Mouse (Mus musculus): ENCODE results near the gene Idh2.
"Not testable (repeated sequence)": the region's sequence is repeated elsewhere in the genome, so short reads cannot be mapped to it uniquely, and the experiment has no call there.

Idh2 gene

DNA sequence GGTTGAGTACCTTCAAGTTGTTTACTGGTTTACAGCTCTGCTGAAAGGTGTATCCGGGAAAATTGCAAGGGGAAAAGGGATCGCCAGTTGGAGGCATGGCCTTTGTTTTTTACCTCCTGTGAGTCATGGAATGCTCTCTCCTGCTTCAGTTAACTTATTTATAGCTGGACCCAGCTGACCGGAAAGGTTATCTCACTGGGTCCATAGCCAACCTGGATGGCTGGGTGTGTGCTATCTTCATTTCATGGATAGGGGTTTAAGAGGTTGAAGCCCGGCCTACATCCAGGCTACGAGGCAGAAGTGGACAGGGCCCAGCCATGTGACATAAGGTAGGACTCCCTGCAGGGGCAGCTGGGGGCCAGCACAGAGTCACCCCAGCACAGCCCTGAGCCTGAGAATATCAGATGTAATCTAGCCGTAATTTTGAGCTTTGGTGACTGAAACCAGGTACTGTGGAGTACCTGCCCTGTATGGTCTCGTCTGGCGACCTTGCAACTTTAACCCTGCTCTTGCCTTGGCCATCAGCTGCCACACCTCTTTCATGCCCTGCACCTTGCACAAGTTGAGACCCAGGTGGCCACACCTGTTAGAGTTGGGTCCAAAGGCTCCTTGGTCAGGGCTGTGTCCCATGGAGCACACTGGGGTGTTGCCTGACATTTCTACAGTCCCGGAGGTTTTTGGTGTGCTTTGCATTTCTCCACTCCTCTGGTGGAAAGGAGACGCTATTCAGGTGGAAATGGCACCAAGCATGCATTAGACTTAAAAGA, 55.0 kb downstream of the Idh2 start:
- DNase-seq (ENCODE audit: low spot score in 2 of 2), result no peak

GRCm38 (mm10) chr7:80059064-80059838, 55.9 kb downstream of the Idh2 start:
- DNase-seq (ENCODE audit: low spot score in 2 of 2), result no peak

DNA sequence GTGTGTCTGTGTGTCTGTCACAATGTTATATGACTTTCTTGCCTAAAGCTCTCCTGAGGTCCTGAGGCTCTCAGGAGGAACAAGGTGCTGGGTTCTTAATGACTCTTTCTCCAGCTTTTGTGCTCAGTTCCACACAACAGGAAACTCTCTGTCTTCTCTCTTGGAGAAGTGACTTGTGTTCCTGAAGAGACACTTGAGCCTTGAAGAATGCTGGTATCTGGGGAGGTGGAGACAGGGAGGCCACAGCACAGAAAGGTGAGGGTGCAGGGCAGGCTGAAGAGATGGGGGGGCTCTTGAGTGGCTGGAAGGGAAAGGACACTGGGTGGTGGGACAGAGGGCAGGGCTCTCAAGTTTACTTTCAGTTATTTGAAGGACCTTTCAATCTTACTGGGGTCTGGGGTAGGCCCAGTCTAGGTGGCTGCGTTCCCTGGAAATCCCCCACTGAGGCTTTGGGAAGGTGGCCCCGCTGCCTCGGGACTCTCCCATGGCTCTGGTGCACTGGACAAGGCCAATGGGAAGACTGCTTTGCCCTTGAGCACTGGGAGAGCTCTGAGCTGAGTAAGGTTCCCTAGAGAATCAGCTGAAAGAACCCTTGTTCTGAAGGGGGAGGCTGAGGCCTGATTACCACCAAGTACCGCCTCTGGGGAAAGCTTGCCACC, 56.7 kb downstream of the Idh2 start:
- no peak for DNase-seq (ENCODE audit: low spot score in 2 of 2)

GRCm38 (mm10) chr7:80057781-80058180, 57.4 kb downstream of the Idh2 start:
- no peak for DNase-seq (ENCODE audit: low spot score in 2 of 2)

GRCm38 (mm10) chr7:80057002-80057691, 58.0 kb downstream of the Idh2 start:
- DNase-seq (ENCODE audit: low spot score in 2 of 2), result no peak

DNA sequence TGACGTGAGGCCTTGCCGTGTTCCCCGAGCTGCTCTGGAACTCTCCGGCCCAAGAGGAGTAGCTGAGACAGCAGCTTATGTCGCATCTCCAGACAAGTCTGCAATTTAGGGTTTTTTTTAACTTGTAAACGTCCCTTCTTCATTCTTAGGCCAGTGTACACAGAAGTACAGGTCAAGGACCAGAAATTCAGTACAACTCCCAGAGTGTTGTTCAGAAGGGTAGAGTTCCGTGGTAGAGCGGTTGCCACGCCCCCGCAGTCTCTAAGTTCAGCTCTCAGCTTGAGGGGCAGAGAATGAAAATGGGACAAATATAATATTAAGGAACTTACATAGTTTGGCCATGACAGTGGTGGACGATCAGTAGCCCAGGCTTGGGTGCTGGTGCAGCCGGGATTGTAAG, 59.4 kb downstream of the Idh2 start:
- no peak for DNase-seq (ENCODE audit: low spot score in 2 of 2)

DNA sequence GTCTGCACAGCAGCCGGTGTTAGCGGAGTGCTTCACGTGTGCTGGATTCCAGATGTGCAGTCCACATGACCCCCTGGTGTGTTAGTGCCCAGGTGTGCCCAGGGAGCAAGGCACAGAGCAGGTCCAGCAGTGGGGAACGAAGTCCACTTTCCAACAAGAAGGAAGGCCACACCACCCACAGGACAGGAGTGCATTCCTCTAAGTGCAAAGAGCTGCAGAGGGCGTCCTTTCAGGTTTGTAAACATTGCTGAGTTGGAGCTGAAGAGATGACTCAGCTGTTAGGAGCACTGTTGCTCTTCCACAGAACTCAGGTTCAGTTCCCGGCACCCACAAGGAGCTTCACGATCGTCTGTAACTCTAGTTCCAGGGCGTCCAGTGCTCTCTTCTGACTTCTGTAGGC, 62.0 kb downstream of the Idh2 start:
- no peak for DNase-seq (ENCODE audit: low spot score in 2 of 2)

DNA sequence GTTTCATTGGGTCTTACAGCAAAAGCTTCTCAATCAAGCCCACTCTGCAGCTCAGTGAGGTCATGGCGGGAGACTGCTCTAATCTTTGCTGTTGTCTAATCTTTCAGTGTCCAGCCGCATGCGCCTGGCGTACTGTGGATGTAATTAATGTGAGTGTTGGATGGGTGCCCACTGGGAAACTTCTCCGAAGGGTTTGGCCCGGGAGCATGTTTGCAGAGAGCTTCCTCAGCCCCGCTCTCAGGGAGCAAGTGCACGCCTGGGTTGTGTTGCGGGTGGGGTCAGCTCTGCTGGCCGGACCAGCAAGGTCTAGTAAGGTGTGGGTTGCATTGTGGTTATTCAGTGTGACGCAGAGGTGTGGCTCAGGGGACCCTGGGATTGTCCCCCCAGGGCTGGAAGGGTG, 62.9 kb downstream of the Idh2 start:
- no peak for DNase-seq (ENCODE audit: low spot score in 2 of 2)

DNA sequence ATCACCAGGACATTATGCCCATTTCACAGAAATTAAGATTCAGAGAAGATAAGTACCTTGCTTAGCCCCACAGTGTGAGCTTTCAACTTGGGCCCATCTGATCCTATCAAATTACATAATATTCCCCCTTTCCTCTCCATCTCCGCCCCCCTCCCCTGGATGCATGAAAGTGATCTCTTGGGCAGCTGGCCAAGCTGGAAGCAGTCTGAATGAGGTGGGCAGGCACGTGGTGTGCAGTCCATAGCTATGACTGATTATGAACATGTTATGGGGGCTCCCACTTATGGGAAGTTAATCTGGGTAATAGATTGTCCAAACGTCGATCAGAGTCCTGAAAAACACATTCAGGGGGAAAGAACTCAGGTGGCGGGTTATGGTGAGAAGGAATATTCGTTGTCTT, 63.4 kb downstream of the Idh2 start:
- no peak for DNase-seq (ENCODE audit: low spot score in 2 of 2)

GRCm38 (mm10) chr7:80050382-80050781, 64.8 kb downstream of the Idh2 start:
- DNase-seq (ENCODE audit: low spot score in 2 of 2), result not testable (repeated sequence)

- no peak for DNase-seq (ENCODE audit: low spot score in 2 of 2)
Measured at GRCm38 (mm10) chr7:80049746-80050145, 65.4 kb downstream of the Idh2 start.

DNA sequence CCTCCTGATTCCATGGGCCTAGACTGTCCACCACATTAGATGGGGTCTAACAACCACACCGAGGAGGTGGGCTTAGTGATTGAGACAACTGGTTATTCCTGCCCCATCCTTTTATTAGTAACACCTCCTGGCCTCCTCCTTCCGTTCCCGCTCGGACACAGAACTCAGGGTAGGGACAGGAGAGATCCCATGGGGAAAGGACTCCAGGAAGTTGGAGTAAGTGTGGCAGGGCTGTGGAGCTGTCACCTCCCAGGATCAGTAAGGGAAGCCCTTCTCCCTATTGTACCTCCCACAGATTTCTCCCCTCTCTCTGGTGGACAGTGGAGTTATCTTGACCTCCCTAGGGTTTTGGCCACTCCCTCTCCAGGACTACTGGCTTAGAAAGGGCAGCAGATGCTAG, 68.2 kb downstream of the Idh2 start:
- DNase-seq (ENCODE audit: low spot score in 2 of 2), result no peak

All from right cerebral cortex, postnatal 36 days (tissue).